Mouse (Mus musculus) left cerebral cortex, adult 18-20 months (tissue): ENCODE results near the gene Cmtm2a. TPM values are rescaled to one million over a fixed set of nuclear protein-coding genes. Genes with fewer than 3 reads are reported as not detected.
"Not testable (repeated sequence)": the region's sequence is repeated elsewhere in the genome, so short reads cannot be mapped to it uniquely, and the experiment has no call there.

Source experiments
- DNase-seq, 2 experiments: peaks; one replicate each; pipeline ENCODE4 v3.0.0; 2021 to 2022; ENCODE audit warnings: low spot score in 2 of 2, mixed read lengths in 1 of 2
- total RNA-seq, 2 experiments: library from RNA; stranded (reverse); gene quantifications; 2 replicates each; pipeline ENCODE4 v1.2.3; 2021

Cmtm2a gene
- total RNA-seq, 2 experiments from 2014 or later = not detected

DNA sequence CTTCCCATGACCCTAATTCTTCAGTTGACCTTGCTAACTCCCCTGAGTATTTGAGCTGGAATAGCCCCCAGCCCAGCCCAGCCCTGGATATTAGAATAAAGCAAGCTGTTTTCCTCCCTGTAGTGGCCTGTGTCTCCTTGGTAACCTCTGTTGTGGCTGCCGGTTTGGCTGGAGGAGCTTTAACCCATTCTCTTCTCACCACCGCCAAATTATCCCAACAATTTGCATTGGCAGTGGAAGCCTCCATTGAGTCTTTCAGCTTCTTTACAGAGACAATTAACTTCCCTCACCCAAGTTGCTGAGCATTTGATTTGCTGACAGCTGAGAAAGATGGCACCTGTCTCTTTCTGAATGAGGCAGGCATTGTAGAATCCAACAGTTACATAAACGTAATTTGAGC, 8.6 kb upstream of the Cmtm2a start:
- DNase-seq = not testable (repeated sequence)

DNA sequence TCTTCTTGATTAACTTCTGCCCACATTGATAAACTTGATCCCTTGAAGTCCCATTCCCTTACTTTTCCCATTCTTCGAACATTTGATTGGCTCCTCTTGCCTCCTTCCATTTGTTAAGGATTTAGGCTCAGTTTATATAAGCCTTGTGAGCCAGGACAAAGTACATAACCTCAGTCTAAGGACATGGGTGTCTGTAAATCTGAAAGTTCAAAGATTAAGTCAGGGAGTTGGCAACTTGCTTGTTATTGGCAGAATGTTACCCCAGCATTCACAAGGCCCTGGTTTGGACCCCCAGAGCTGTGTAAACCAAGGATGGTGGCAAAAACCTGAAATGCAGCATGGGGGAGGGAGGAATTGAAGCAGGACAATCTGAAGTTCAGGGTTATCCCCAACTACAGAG, 1.4 kb upstream of the Cmtm2a start:
- no peak for DNase-seq

GRCm38 (mm10) chr8:104268937-104269440, 24.0 kb downstream of the Cmtm2a start:
- no peak for DNase-seq

GRCm38 (mm10) chr8:104268368-104268767, 24.6 kb downstream of the Cmtm2a start:
- DNase-seq = no peak

GRCm38 (mm10) chr8:104264271-104264935, 28.6 kb downstream of the Cmtm2a start:
- not testable (repeated sequence) for DNase-seq

- DNase-seq = not testable (repeated sequence)
These were observed 31.2 kb downstream of the Cmtm2a start for GRCm38 (mm10) chr8:104261802-104262201.

- DNase-seq = peak in 1 of 2 experiments; percentile 1
These were observed 40.0 kb downstream of the Cmtm2a start for GRCm38 (mm10) chr8:104253016-104253415.

GRCm38 (mm10) chr8:104251461-104251860, 41.5 kb downstream of the Cmtm2a start:
- DNase-seq = no peak

- DNase-seq = peak; percentile 69 to 79
These were observed 42.3 kb downstream of the Cmtm2a start, which contains the start of gene Cklf for GRCm38 (mm10) chr8:104250439-104251367. Gene Cklf, plus strand, starts transcription at chr8:104250861.

GRCm38 (mm10) chr8:104249442-104249996, 43.5 kb downstream of the Cmtm2a start:
- DNase-seq = no peak

DNA sequence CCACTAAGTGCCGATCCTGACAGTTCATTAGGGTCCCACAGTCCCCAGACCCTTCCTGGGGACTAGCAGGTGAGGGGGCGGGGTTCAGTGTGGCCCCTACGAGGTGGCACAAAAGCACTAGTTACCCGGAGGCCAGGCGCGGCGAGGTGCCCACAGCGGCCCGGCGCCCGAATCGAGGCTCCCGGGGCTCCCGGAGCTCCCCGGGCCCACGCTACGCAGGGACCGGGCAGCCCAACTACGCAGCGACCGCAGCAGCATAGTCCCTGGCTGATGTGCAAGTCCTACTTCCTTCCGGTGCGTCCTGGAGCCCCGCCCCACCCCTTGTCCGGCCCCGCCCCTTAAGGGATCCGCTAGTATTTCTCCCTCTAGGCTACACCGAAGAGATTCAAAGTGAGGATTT, 44.7 kb downstream of the Cmtm2a start, which contains the start of gene Tk2:
Gene Tk2, minus strand, starts transcription at position 283 of the 400 bp plus-strand sequence.
- DNase-seq = peak; percentile 75 to 80

GRCm38 (mm10) chr8:104247908-104248275, 45.1 kb downstream of the Cmtm2a start:
- no peak for DNase-seq

DNA sequence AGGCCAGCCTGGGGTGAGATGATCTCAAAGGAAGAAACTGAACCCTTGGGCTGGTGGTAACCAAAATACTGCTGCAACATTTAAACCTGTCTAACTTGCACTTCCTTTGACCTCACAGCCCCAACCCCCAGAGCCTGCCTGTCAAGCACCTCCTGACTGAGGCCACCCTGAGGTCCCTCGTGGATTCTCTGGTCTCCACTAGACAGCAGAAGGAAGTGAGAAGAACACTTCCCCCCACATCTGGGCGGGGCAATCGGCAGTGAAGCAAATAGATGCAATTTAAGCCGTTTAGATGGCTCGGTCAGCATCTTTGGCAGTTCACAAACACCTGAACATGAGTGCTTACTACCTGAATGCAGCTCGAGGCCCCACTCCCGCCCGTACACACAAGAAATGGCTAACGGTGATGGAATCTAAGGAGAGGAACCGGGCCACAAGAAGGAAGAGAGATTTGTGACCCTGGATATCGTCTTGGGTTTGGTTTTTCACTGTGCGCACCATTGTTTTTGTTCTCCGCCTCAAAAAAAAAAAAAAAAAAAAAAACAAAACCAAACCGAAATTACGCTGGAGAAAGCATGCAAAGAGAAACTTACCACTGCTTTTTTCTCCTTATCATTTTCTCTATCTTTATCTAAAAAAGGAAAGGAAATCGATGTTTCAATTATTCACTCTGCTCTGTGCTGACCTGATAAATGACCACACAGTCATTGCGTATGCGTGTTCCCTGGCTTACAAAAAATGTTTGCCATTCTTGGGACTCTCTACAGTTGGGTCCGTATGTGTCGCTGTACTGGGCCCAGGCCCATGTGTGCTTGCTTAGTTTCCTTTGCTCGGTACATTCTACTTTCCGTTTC, 45.7 kb downstream of the Cmtm2a start:
- DNase-seq = no peak

GRCm38 (mm10) chr8:104246621-104247020, 46.4 kb downstream of the Cmtm2a start:
- no peak for DNase-seq

- DNase-seq = no peak
These were observed 50.8 kb downstream of the Cmtm2a start for GRCm38 (mm10) chr8:104242038-104242644.

GRCm38 (mm10) chr8:104239418-104239861, 53.5 kb downstream of the Cmtm2a start:
- DNase-seq = no peak

GRCm38 (mm10) chr8:104234573-104234972, 58.4 kb downstream of the Cmtm2a start:
- no peak for DNase-seq

- no peak for DNase-seq
These were observed 60.1 kb downstream of the Cmtm2a start for GRCm38 (mm10) chr8:104232919-104233318.

GRCm38 (mm10) chr8:104232039-104232438, 60.9 kb downstream of the Cmtm2a start:
- no peak for DNase-seq
